Mouse (Mus musculus) midbrain, embryonic 13.5 days (tissue): ENCODE measurements around the gene Rnase9. TPM values are rescaled to one million over a fixed set of nuclear protein-coding genes. Genes with fewer than 3 reads are reported as not detected.

ENCODE experiments used
- ATAC-seq: fragments of 200-750 bp; cut with Nextera tagmentation; 2 replicates; pipeline ENCODE4 v1.8.0; 2017; ENCODE audit warnings: mild to moderate bottlenecking, moderate TSS enrichment, moderate library complexity
- H3K27ac ChIP-seq: fragments of 300-500 bp; sonication (generic); 2 replicates; pipeline ENCODE4 v1.5.1; 2015; ENCODE audit warnings: inconsistent platforms, mild to moderate bottlenecking, moderate library complexity
- H3K27me3 ChIP-seq: fragments of 300-500 bp; sonication (generic); 2 replicates; pipeline ENCODE4 v1.6.1; 2015; ENCODE audit warnings: mild to moderate bottlenecking, inconsistent platforms
- H3K36me3 ChIP-seq: fragments of 300-500 bp; sonication (generic); 2 replicates; pipeline ENCODE4 v1.6.1; 2015; ENCODE audit warnings: mild to moderate bottlenecking, inconsistent platforms
- H3K4me1 ChIP-seq: fragments of 300-500 bp; sonication (generic); replicated peaks from 2 replicates; pipeline ENCODE4 v1.6.1; 2015; ENCODE audit warnings: inconsistent platforms
- H3K4me2 ChIP-seq: fragments of 300-500 bp; sonication (generic); replicated peaks from 2 replicates; pipeline ENCODE4 v1.6.1; 2015; ENCODE audit warnings: moderate library complexity, mild to moderate bottlenecking, inconsistent platforms
- H3K4me3 ChIP-seq: fragments of 300-500 bp; sonication (generic); replicated peaks from 2 replicates; pipeline ENCODE4 v1.5.1; 2015; ENCODE audit warnings: mild to moderate bottlenecking, inconsistent platforms
- H3K9ac ChIP-seq: fragments of 300-500 bp; sonication (generic); replicated peaks from 2 replicates; pipeline ENCODE4 v1.6.1; 2015; ENCODE audit warnings: mild to moderate bottlenecking, inconsistent platforms
- H3K9me3 ChIP-seq: fragments of 300-500 bp; sonication (generic); 2 replicates; pipeline ENCODE4 v1.6.1; 2016; ENCODE audit warnings: mild to moderate bottlenecking, inconsistent platforms
- WGBS: fragments of 180-500 bp; shearing (Covaris S2); methylation state at CpG from one replicate; pipeline ENCODE4 v1.1.7; 2015; 5-methylcytosine and 5-hydroxymethylcytosine counted together
- polyA plus RNA-seq: library from polyadenylated mRNA; unstranded; fragments of >200 nt; fragmentation: Nextera tagmentation; extraction: Ambion mirVana; gene quantifications from 2 replicates; pipeline ENCODE4 v1.2.1, GENCODE M21; 2015

Rnase9 gene
- polyA plus RNA-seq, 1 experiment from 2014 or later, result not detected

GRCm38 (mm10) chr14:51079180-51079579 lies 37.5 kb upstream of the Rnase9 start:
- 85% methylated on average over 1 of the region's 1 CpGs for WGBS
- H3K4me1 ChIP-seq, result peaks cover 11% of the 10 kb centered on the region
- H3K9me3 ChIP-seq, result no peaks in the 10 kb centered on the region
- H3K4me3 ChIP-seq, result no peak overlapping the region
- no peak overlapping the region for H3K4me2 ChIP-seq
- no peaks in the 10 kb centered on the region for H3K36me3 ChIP-seq
- H3K27ac ChIP-seq, result no peak overlapping the region
- no peak overlapping the region for H3K9ac ChIP-seq
- peaks cover 18% of the 10 kb centered on the region for H3K27me3 ChIP-seq
- ATAC-seq, result no peak

GRCm38 (mm10) chr14:51074335-51074734 lies 32.7 kb upstream of the Rnase9 start, which contains the start of gene Olfr750:
TSS of gene Olfr750 (minus strand) at chr14:51074435.
- WGBS, result 82% methylated on average over 3 of the region's 3 CpGs
- Histone ChIP-seq H3K36me3 (no peaks in the 10 kb centered on the region), H3K4me2 (no peak within 1 kb of the TSS), H3K9me3 (no peaks in the 10 kb centered on the region), H3K27ac (no peak within 1 kb of the TSS), H3K27me3 (no peaks in the 10 kb centered on the region), H3K9ac (no peak within 1 kb of the TSS), H3K4me1 (no peaks in the 10 kb centered on the region), H3K4me3 (no peak within 1 kb of the TSS)
- no peak for ATAC-seq

- H3K4me2 ChIP-seq, result no peak overlapping the region
- no peak overlapping the region for H3K27ac ChIP-seq
- 82% methylated on average over 2 of the region's 2 CpGs for WGBS
- no peak overlapping the region for H3K9ac ChIP-seq
- H3K36me3 ChIP-seq, result no peaks in the 10 kb centered on the region
- H3K4me1 ChIP-seq, result peaks cover 8% of the 10 kb centered on the region; the same call in 1 of the 2 replicates
- H3K9me3 ChIP-seq, result no peaks in the 10 kb centered on the region
- no peaks in the 10 kb centered on the region for H3K27me3 ChIP-seq
- no peak overlapping the region for H3K4me3 ChIP-seq
- no peak for ATAC-seq
These were observed 27.9 kb upstream of the Rnase9 start for GRCm38 (mm10) chr14:51069617-51070016.

- no peaks in the 10 kb centered on the region for H3K27me3 ChIP-seq
- H3K9me3 ChIP-seq, result no peaks in the 10 kb centered on the region
- H3K4me3 ChIP-seq, result no peak overlapping the region
- no peaks in the 10 kb centered on the region for H3K36me3 ChIP-seq
- no peak overlapping the region for H3K9ac ChIP-seq
- 93% methylated on average over 5 of the region's 5 CpGs for WGBS
- peaks cover 12% of the 10 kb centered on the region; the same call in 1 of the 2 replicates for H3K4me1 ChIP-seq
- H3K27ac ChIP-seq, result no peak overlapping the region
- H3K4me2 ChIP-seq, result no peak overlapping the region
- ATAC-seq, result no peak
These were observed 27.3 kb upstream of the Rnase9 start for GRCm38 (mm10) chr14:51068956-51069355.

GRCm38 (mm10) chr14:51060761-51061160 lies 19.1 kb upstream of the Rnase9 start:
- Histone ChIP-seq H3K27ac (no peak overlapping the region), H3K9me3 (no peaks in the 10 kb centered on the region), H3K27me3 (no peaks in the 10 kb centered on the region), H3K9ac (no peak overlapping the region), H3K36me3 (no peaks in the 10 kb centered on the region), H3K4me2 (no peak overlapping the region), H3K4me3 (no peak overlapping the region), H3K4me1 (0 out of 2 replicates have a peak, but pooled peaks cover 10% of the 10 kb centered on the region)
- ATAC-seq, result no peak
- 86% methylated on average over 5 of the region's 5 CpGs for WGBS

GRCm38 (mm10) chr14:51057401-51057831 lies 15.7 kb upstream of the Rnase9 start, which contains the start of gene Rnase12:
TSS of gene Rnase12 (minus strand) at chr14:51057661.
- 78% methylated on average over 9 of the region's 9 CpGs for WGBS
- Histone ChIP-seq H3K27me3 (no peaks in the 10 kb centered on the region), H3K36me3 (no peaks in the 10 kb centered on the region), H3K9me3 (no peaks in the 10 kb centered on the region), H3K9ac (no peak within 1 kb of the TSS), H3K4me1 (peaks cover 15% of the 10 kb centered on the region), H3K4me3 (no peak within 1 kb of the TSS), H3K4me2 (no peak within 1 kb of the TSS), H3K27ac (no peak within 1 kb of the TSS)
- no peak for ATAC-seq

- Histone ChIP-seq H3K9ac (no peak overlapping the region), H3K4me2 (no peak overlapping the region), H3K27me3 (no peaks in the 10 kb centered on the region), H3K9me3 (no peaks in the 10 kb centered on the region), H3K36me3 (no peaks in the 10 kb centered on the region), H3K4me3 (no peak overlapping the region), H3K4me1 (peaks cover 12% of the 10 kb centered on the region), H3K27ac (no peak overlapping the region)
- 19% methylated on average over 13 of the region's 13 CpGs for WGBS
- ATAC-seq, result no peak
These were observed 12.9 kb upstream of the Rnase9 start for GRCm38 (mm10) chr14:51054243-51055237.

GRCm38 (mm10) chr14:51053176-51053575 lies 11.5 kb upstream of the Rnase9 start:
- Histone ChIP-seq H3K27me3 (no peaks in the 10 kb centered on the region), H3K4me2 (no peak overlapping the region), H3K4me1 (peaks cover 12% of the 10 kb centered on the region), H3K27ac (no peak overlapping the region), H3K9ac (no peak overlapping the region), H3K9me3 (no peaks in the 10 kb centered on the region), H3K4me3 (no peak overlapping the region), H3K36me3 (no peaks in the 10 kb centered on the region)
- no peak for ATAC-seq
- WGBS, result 51% methylated on average over 5 of the region's 5 CpGs

GRCm38 (mm10) chr14:51051941-51052340 lies 10.3 kb upstream of the Rnase9 start:
- Histone ChIP-seq H3K4me1 (peaks cover 12% of the 10 kb centered on the region), H3K4me2 (no peak overlapping the region), H3K27ac (no peak overlapping the region), H3K9me3 (no peaks in the 10 kb centered on the region), H3K36me3 (no peaks in the 10 kb centered on the region), H3K9ac (no peak overlapping the region), H3K4me3 (no peak overlapping the region), H3K27me3 (no peaks in the 10 kb centered on the region)
- no peak for ATAC-seq
- 74% methylated on average over 5 of the region's 5 CpGs for WGBS

- Histone ChIP-seq H3K4me1 (peaks cover 12% of the 10 kb centered on the region), H3K9ac (no peak within 1 kb of the TSS), H3K36me3 (no peaks in the 10 kb centered on the region), H3K9me3 (no peaks in the 10 kb centered on the region), H3K27me3 (no peaks in the 10 kb centered on the region), H3K27ac (no peak within 1 kb of the TSS), H3K4me3 (no peak within 1 kb of the TSS), H3K4me2 (no peak within 1 kb of the TSS)
- no peak for ATAC-seq
- WGBS, result 87% methylated on average over 2 of the region's 2 CpGs
These were observed 8.4 kb upstream of the Rnase9 start, which contains the start of gene Rnase11 for GRCm38 (mm10) chr14:51050063-51050462. TSS of gene Rnase11 (minus strand) at chr14:51050163.

GRCm38 (mm10) chr14:51047846-51048245 lies 6.2 kb upstream of the Rnase9 start:
- ATAC-seq, result no peak
- Histone ChIP-seq H3K9me3 (no peaks in the 10 kb centered on the region), H3K27ac (no peak overlapping the region), H3K4me1 (no peaks in the 10 kb centered on the region), H3K4me2 (no peak overlapping the region), H3K36me3 (no peaks in the 10 kb centered on the region), H3K9ac (no peak overlapping the region), H3K4me3 (no peak overlapping the region), H3K27me3 (no peaks in the 10 kb centered on the region)
- 75% methylated on average over 5 of the region's 5 CpGs for WGBS

- no peak overlapping the region for H3K4me3 ChIP-seq
- 72% methylated on average over 4 of the region's 4 CpGs for WGBS
- H3K27ac ChIP-seq, result no peak overlapping the region
- ATAC-seq, result no peak
- H3K9me3 ChIP-seq, result peaks cover 3% of the 10 kb centered on the region; the same call in 1 of the 2 replicates
- H3K27me3 ChIP-seq, result no peaks in the 10 kb centered on the region
- H3K36me3 ChIP-seq, result no peaks in the 10 kb centered on the region
- H3K4me2 ChIP-seq, result no peak overlapping the region
- H3K4me1 ChIP-seq, result no peaks in the 10 kb centered on the region
- H3K9ac ChIP-seq, result no peak overlapping the region
These were observed 5.5 kb downstream of the Rnase9 start for GRCm38 (mm10) chr14:51036214-51036613.
